ENCODE assay signal across 22 mouse cellular contexts in the genomic region with DNA sequence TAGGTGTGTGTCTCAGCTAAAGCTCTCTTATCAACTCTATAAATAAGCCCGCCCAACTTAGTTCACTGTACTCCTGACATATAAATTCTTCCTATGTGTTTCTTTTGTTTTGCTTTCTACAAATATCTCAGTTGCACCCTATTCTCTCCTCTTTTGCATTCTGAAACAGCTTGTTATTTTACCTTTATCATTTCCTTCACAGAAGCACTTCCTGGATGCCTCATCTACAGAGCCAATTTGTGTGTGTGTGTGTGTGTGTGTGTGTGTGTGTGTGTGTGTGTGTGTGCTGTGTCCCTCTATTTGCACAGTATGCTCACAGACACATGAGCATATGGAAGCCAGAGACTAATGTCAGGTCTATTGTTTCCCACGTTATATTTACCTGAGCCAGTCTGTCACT. TPM values are rescaled to one million over a fixed set of nuclear protein-coding genes. Genes with fewer than 3 reads are reported as not detected.
"Had no signal": no experiment of that assay in that cellular context is flagged by ENCODE, and none has a peak within 500 bp of the region (broad histone marks: within the 10 kb centered on the region; RNA-seq: fewer than 3 reads in every experiment).

No protein-coding gene starts in this region.

- ATAC-seq: lung, postnatal 0 days; midbrain, embryonic 13.5 days; midbrain, embryonic 15.5 days had no signal

- DNase-seq: lung, adult 2 months; lung, postnatal 14 days; lung, postnatal 36 days; retina, postnatal 1 day; right cerebral cortex, adult 18-20 months; right cerebral cortex, postnatal 25 days; right cerebral cortex, postnatal 4 days; spleen, adult 18-20 months; thymus, adult 18-20 months; thymus, postnatal 14 days; thymus, postnatal 36 days had no signal

RNA-seq across cellular contexts. Expression of gene Art2b, which starts 9.6 kb away (rescaled TPM):
- total RNA-seq: midbrain, postnatal 0 days had no signal
- polyA plus RNA-seq: lung, embryonic 15.5 days; lung, postnatal 0 days; midbrain, embryonic 11.5 days; midbrain, embryonic 13.5 days; midbrain, embryonic 15.5 days; midbrain, postnatal 0 days; neural tube, embryonic 11.5 days; neural tube, embryonic 13.5 days; neural tube, embryonic 15.5 days; stomach, embryonic 14.5 days; stomach, embryonic 16.5 days had no signal
